Mouse (Mus musculus) forebrain, embryonic 11.5 days (tissue): ENCODE data around the gene Igfbpl1. TPM values are rescaled to one million over a fixed set of nuclear protein-coding genes. Genes with fewer than 3 reads are reported as not detected.

Source experiments
- ATAC-seq: fragments of 200-750 bp; cut with Nextera tagmentation; replicated peaks from 2 replicates; pipeline ENCODE4 v1.8.0; 2017; ENCODE audit warnings: moderate TSS enrichment; ENCODE audit not compliant: low FRiP score
- DNase-seq: peaks from one replicate; pipeline ENCODE4 v3.0.0-alpha.2; 2017; ENCODE audit warnings: low spot score
- H3K27ac ChIP-seq: fragments of 300-500 bp; sonication (generic); 2 replicates; pipeline ENCODE4 v1.5.1; 2014; ENCODE audit warnings: low read depth, low read length
- H3K27me3 ChIP-seq: fragments of 300-500 bp; sonication (generic); 2 replicates; pipeline ENCODE4 v1.6.1; 2014; ENCODE audit warnings: mild to moderate bottlenecking, low read length, mixed read lengths; ENCODE audit not compliant: control insufficient read depth, insufficient read depth
- H3K36me3 ChIP-seq: fragments of 300-500 bp; sonication (generic); 2 replicates; pipeline ENCODE4 v1.6.1; 2014; ENCODE audit warnings: mild to moderate bottlenecking, low read length, moderate library complexity, mixed read lengths; ENCODE audit not compliant: control insufficient read depth, insufficient read depth
- H3K4me1 ChIP-seq: fragments of 300-500 bp; sonication (generic); replicated peaks from 2 replicates; pipeline ENCODE4 v1.6.1; 2014; ENCODE audit warnings: low read length, mixed read lengths; ENCODE audit not compliant: control insufficient read depth, insufficient read depth
- H3K4me2 ChIP-seq: fragments of 300-500 bp; sonication (generic); 2 replicates; pipeline ENCODE4 v1.6.1; 2014; ENCODE audit warnings: low read depth, mild to moderate bottlenecking, low read length, moderate library complexity, mixed read lengths; ENCODE audit not compliant: severe bottlenecking
- H3K4me3 ChIP-seq: fragments of 300-500 bp; sonication (generic); 2 replicates; pipeline ENCODE4 v1.5.1; 2014; ENCODE audit warnings: low read depth, low read length
- H3K9ac ChIP-seq: fragments of 300-500 bp; sonication (generic); 2 replicates; pipeline ENCODE4 v1.6.1; 2014; ENCODE audit warnings: low read length
- H3K9me3 ChIP-seq: fragments of 300-500 bp; sonication (generic); 2 replicates; pipeline ENCODE4 v1.6.1; 2016; ENCODE audit warnings: low read length, mixed read lengths; ENCODE audit not compliant: control insufficient read depth
- WGBS: fragments of 180-500 bp; shearing (Covaris S2); extraction: QIAGEN DNeasy Blood & Tissue Kit; methylation state at CpG from one replicate; pipeline ENCODE4 v1.1.7; 2014; 5-methylcytosine and 5-hydroxymethylcytosine counted together
- polyA plus RNA-seq: library from polyadenylated mRNA; unstranded; fragments of >200 nt; fragmentation: Nextera tagmentation; extraction: Ambion mirVana; gene quantifications from 2 replicates; pipeline ENCODE4 v1.2.1, GENCODE M21; 2014

Gene Igfbpl1
- polyA plus RNA-seq, 1 experiment from 2014 or later, result 84.0 TPM

DNA sequence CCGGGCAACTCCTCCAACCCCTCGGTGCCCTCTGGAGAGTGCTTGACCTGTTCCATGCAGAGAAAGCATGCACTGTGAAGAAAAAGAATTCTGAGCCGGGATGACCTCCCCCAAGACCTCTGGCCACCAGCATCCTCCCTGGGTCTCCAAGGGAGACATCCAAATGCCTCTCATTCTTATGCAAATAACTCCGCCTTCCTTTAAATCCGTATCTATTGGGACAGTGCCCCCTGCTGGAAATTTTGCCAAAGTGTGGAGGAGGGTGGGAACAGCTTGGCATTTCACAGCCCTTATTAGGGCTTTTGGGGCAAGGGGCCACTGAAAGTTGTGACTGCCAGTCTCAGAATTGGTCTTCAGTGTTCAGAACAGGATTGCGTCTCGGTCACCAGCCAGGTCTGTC, 11.2 kb downstream of the Igfbpl1 start:
- 22% methylated on average over 7 of the region's 7 CpGs for WGBS
- no peaks in the 10 kb centered on the region for H3K27me3 ChIP-seq
- H3K4me3 ChIP-seq, result no peak overlapping the region
- ATAC-seq, result no peak
- no peak overlapping the region for H3K27ac ChIP-seq
- peak; percentile 73 for DNase-seq
- H3K9me3 ChIP-seq, result no peaks in the 10 kb centered on the region
- no peak overlapping the region for H3K4me2 ChIP-seq
- no peak overlapping the region for H3K9ac ChIP-seq
- no peaks in the 10 kb centered on the region for H3K36me3 ChIP-seq
- peaks cover 21% of the 10 kb centered on the region for H3K4me1 ChIP-seq

DNA sequence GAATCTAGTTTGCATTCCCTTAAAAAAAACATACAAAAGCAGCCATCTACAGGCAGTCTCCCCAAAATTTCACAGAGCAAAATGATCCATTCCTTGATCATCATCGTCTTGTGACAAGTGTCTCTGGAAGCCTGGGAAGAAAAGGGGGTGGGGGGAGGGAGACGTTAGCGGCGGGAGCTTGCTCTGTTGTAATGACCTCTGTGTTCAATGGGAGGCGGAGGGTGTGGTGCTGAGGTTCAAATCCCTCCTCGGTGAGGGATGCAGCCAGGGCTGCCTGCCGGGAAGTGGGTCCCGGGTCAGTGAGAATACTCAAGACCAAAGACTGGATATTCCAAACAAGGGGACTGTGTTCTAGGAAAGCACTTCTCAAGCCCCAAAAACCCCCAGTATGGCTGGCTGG, 15.5 kb downstream of the Igfbpl1 start:
- 21% methylated on average over 8 of the region's 8 CpGs for WGBS
- no peak overlapping the region for H3K27ac ChIP-seq
- H3K36me3 ChIP-seq, result no peaks in the 10 kb centered on the region

DNA sequence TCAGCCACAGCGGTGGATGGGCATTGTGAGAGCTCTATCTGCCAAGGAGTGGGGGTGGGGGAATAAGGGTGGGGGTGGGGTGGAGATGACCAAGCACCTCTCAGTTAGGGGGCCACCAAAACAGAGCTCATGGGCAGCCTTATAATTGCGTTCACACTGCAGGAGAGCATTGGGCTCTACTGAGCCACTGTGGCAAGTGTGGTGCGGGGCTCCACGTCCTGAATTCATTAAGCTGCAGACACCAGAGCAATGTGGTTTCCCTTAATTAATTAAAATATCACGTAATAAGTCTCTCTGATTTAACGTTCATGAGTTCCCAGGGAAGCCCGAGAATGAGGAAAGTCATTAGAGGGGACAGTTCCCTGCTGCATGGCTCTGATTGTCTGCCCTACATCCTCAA, 18.7 kb downstream of the Igfbpl1 start:
- 30% methylated on average over 7 of the region's 7 CpGs for WGBS
- ATAC-seq (no peak), DNase-seq (no peak)
- Histone ChIP-seq H3K4me2 (no peak overlapping the region), H3K9me3 (no peaks in the 10 kb centered on the region), H3K27ac (no peak overlapping the region), H3K4me3 (no peak overlapping the region), H3K36me3 (peaks cover 3% of the 10 kb centered on the region; the same call in 1 of the 2 replicates), H3K27me3 (no peaks in the 10 kb centered on the region), H3K4me1 (no peaks in the 10 kb centered on the region), H3K9ac (no peak overlapping the region)

More for the DNA sequence above, 15.5 kb downstream of the Igfbpl1 start:
- no peak for DNase-seq
- Histone ChIP-seq H3K9ac (no peak overlapping the region), H3K27me3 (no peaks in the 10 kb centered on the region), H3K4me2 (no peak overlapping the region), H3K4me3 (no peak overlapping the region), H3K4me1 (no peaks in the 10 kb centered on the region; the same call in 1 of the 2 replicates), H3K9me3 (no peaks in the 10 kb centered on the region)
- ATAC-seq, result no peak

DNA sequence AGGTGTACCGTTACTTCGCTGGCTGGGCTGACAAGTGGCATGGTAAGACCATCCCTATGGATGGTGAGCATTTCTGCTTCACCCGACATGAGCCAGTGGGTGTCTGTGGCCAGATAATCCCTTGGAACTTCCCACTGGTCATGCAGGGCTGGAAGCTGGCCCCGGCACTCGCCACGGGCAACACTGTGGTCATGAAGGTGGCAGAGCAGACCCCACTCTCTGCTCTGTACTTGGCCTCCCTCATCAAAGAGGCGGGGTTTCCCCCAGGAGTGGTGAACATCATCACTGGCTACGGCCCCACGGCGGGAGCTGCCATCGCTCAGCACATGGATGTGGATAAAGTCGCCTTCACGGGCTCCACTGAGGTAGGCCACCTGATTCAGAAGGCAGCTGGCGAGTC, 23.8 kb downstream of the Igfbpl1 start:
- no peak overlapping the region for H3K4me2 ChIP-seq
- ATAC-seq (no peak), DNase-seq (no peak)
- H3K27me3 ChIP-seq, result no peaks in the 10 kb centered on the region
- H3K27ac ChIP-seq, result no peak overlapping the region
- H3K4me1 ChIP-seq, result peaks cover 2% of the 10 kb centered on the region; the same call in 1 of the 2 replicates
- no peaks in the 10 kb centered on the region for H3K9me3 ChIP-seq
- 91% methylated on average over 14 of the region's 14 CpGs for WGBS
- H3K9ac ChIP-seq, result no peak overlapping the region
- H3K36me3 ChIP-seq, result peaks cover 3% of the 10 kb centered on the region; the same call in 1 of the 2 replicates
- H3K4me3 ChIP-seq, result no peak overlapping the region

DNA sequence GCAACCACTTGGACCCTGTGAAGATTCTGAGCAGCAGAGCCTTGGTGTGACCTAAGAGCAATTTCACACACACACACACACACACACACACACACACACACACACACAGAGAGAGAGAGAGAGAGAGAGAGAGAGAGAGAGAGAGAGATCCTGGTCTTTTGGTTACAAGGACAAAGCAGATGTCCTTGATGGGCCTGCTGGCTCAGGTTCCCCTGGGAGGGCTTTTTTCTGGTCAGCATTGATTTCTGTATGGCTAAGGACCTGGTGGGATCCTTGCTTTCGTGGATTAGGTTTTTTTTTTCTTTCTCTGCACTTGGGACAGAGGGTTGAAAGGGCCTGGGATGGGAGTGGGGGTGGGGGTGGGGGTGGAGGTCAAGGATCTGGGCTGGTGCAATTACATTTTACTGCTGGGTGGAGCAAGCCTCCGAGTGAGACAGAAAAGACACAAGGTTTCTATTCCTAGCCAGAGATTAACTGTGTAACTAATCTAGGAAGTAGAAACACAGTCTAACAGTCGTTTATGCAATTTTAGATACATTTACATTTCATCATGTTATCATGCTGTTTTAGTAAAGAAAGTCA, 26.7 kb downstream of the Igfbpl1 start:
- ATAC-seq (no peak), DNase-seq (no peak)
- Histone ChIP-seq H3K4me3 (no peak overlapping the region), H3K36me3 (peaks cover 3% of the 10 kb centered on the region; the same call in 1 of the 2 replicates), H3K27ac (no peak overlapping the region), H3K27me3 (no peaks in the 10 kb centered on the region), H3K4me1 (peaks cover 4% of the 10 kb centered on the region; the same call in 1 of the 2 replicates), H3K9ac (no peak overlapping the region), H3K9me3 (no peaks in the 10 kb centered on the region), H3K4me2 (no peak overlapping the region)
- 38% methylated on average over 3 of the region's 3 CpGs for WGBS

DNA sequence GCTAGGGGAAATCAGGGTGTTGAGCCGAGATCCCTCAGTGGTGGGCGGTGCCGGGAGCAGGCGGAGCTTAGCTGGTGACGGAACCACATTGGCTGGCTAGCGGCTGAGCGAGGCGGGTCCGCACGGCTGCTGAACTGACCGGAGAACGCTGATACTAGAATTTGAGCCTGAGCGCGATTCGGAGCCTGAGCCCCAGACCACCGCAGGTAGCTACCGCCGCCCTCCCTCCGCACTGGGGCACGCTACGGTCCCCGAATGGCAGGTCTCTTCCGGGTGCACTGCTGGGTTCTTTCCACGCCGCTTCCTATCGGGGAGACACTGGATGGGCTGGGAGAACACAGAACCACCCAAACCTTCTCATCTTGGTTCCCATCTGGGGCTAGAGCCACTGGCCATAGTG, 27.8 kb downstream of the Igfbpl1 start, which contains the start of gene Aldh1b1:
Gene Aldh1b1, plus strand, starts transcription at position 59 of the 400 bp plus-strand sequence.
- peak within 1 kb of the TSS; percentile 51 for H3K9ac ChIP-seq
- DNase-seq, result peak; percentile 87
- peak within 1 kb of the TSS; percentile 32 for H3K4me3 ChIP-seq
- H3K27ac ChIP-seq, result no peak within 1 kb of the TSS
- peak within 1 kb of the TSS; percentile 65 for H3K4me2 ChIP-seq
- H3K27me3 ChIP-seq, result no peaks in the 10 kb centered on the region
- H3K4me1 ChIP-seq, result peaks cover 4% of the 10 kb centered on the region; the same call in 1 of the 2 replicates
- no peaks in the 10 kb centered on the region for H3K9me3 ChIP-seq
- peak; percentile 83 for ATAC-seq
- 0% methylated on average over 26 of the region's 26 CpGs for WGBS
- peaks cover 3% of the 10 kb centered on the region; the same call in 1 of the 2 replicates for H3K36me3 ChIP-seq

DNA sequence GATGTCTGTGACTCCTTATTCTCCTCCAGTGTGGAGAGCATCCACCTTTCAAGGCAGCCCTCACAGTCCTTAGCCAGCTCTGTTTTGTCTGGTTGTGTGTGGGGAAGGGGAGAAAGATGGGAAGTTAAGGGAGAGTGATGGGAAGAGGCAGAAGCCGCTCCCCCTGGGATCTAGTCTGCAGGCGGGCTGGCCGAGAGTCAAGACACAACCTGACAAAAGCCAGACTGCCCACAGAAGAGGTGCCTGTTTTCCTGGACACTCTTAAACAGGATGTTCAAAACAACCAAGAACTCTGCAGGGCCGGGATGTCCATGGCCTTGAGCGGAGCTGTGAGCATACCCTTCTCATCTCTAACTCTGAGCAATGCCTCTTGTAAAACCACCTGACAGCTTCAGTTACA, 30.0 kb downstream of the Igfbpl1 start:
- no peaks in the 10 kb centered on the region for H3K27me3 ChIP-seq
- no peaks in the 10 kb centered on the region for H3K36me3 ChIP-seq
- DNase-seq (no peak), ATAC-seq (no peak)
- H3K9ac ChIP-seq, result no peak overlapping the region
- no peak overlapping the region for H3K4me3 ChIP-seq
- H3K4me1 ChIP-seq, result peaks cover 4% of the 10 kb centered on the region; the same call in 1 of the 2 replicates
- 77% methylated on average over 5 of the region's 5 CpGs for WGBS
- H3K9me3 ChIP-seq, result no peaks in the 10 kb centered on the region
- H3K27ac ChIP-seq, result no peak overlapping the region
- no peak overlapping the region for H3K4me2 ChIP-seq

DNA sequence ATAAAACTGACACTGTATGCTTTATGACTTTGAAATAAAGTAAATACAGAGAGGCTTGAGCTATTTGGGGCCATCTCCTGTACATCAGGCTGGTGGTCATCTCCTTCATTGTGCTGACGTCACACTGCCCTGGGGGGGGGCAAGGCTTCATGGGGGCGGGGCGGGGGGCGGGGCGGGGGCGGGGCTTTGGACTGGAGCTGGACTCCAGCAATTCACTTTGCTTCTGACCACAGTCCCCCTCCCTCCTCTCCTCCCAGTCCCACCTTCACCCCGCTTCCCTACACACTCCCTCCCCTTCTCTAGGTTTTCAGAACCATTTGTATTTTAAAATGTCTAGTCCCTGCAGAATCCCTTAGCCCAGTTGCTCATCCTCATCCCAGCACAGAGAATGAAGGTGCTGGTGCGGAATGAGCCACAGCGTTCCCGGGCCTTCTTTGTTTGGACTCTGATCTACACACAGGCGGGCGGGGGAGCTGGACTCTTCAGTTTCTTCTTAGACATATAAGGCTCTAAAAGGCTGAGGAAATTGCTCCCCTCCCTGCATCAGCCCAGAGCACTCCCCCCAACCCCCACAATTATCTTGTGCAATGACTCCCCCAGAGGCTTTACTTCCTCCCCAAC, 31.4 kb downstream of the Igfbpl1 start:
- H3K4me2 ChIP-seq, result peak overlapping the region; percentile 50
- no peaks in the 10 kb centered on the region for H3K36me3 ChIP-seq
- DNase-seq (peak; percentile 76), ATAC-seq (peak; percentile 62)
- H3K27ac ChIP-seq, result no peak overlapping the region
- peaks cover 4% of the 10 kb centered on the region; the same call in 1 of the 2 replicates for H3K4me1 ChIP-seq
- H3K9me3 ChIP-seq, result no peaks in the 10 kb centered on the region
- no peaks in the 10 kb centered on the region for H3K27me3 ChIP-seq
- peak overlapping the region; percentile 63 for H3K9ac ChIP-seq
- WGBS, result 1% methylated on average over 12 of the region's 12 CpGs
- H3K4me3 ChIP-seq, result peak overlapping the region; percentile 21
